Mouse (Mus musculus) liver, adult 10 weeks (tissue): Measurements from ENCODE around the gene Mphosph8. TPM values are rescaled to one million over a fixed set of nuclear protein-coding genes. Genes with fewer than 3 reads are reported as not detected.

Experiments
- polyA plus RNA-seq: library from polyadenylated mRNA; stranded (reverse); fragments of 350-450 nt; fragmentation: Illumina TruSeq; extraction: RNeasy Lipid Tissue Mini Kit (QIAGEN cat#74804); gene quantifications from one replicate; pipeline ENCODE4 v1.2.3, GENCODE M21; 2014; ENCODE audit warnings: low read depth, low replicate concordance

Mphosph8 gene
- polyA plus RNA-seq, result 23.3 TPM

DNA sequence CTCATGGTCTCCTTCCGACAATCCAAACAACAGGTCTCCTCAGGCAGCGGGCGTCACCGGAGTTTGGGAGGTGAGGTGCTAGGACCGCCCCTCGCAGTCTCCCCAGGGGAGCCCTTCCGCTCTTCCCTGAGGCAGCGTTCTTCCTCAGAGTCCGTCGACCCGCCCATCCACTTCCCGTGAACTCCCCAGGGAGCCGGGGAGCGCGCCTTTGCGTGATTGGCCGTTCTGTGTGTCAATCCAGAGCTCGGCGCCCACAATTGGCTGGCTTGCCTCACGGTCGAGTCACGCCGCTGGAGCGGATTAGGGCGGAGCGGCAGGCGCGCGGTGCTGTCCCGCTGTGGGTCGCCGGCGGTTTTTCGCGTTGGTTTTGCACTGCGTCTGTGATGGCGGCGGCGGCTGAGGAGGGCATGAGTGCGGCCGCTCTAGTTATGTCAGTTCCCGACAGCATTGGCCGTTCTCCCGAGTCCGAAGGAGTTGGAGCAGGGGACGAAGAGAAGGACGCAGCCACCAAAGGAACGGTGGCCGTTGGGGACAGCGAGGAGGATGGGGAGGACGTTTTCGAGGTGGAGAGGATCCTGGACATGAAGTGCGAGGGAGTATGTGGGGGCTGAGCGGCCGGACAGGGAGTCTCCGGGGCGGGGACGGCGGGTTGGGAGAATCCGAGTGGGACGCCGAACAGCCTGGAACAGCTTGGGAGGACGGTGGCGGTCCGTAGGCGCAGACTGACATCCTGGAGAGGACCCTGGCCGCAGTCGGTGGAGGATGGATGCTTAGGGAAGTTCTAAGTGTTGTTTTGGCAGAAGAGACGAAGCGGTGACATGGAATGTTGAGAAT is at the start of gene Mphosph8:
Mphosph8 (plus strand) TSS at position 280 of the 834 bp plus-strand sequence.

Other genes with a start within 250 kb of the Mphosph8 start
- gene Cenpj, start 92.8 kb upstream of the Mphosph8 start, polyA plus RNA-seq, result 5.2 TPM
- gene Parp4, start 92.6 kb upstream of the Mphosph8 start, polyA plus RNA-seq, result 14.2 TPM
- gene Pspc1, start 110.1 kb downstream of the Mphosph8 start, polyA plus RNA-seq, result 14.1 TPM
- gene Zmym5, start 143.5 kb downstream of the Mphosph8 start, polyA plus RNA-seq, result 60.8 TPM
- gene Zmym2, start 218.4 kb downstream of the Mphosph8 start, polyA plus RNA-seq, result 44.4 TPM